Mouse (Mus musculus): ENCODE results near the gene Gm37240. TPM values are rescaled to one million over a fixed set of nuclear protein-coding genes. Genes with fewer than 3 reads are reported as not detected.

The Gm37240 gene
- polyA plus RNA-seq, 1 experiment: 0.91 TPM

- no peak for TF ChIP-seq CTCF (IDR thresholded peaks at IDR 0.05; ENCODE audit: low read depth, low read length)
- no peak for TF ChIP-seq POLR2A (IDR thresholded peaks at IDR 0.05; ENCODE audit: insufficient read depth, low read length)
- TF ChIP-seq EP300 (IDR thresholded peaks at IDR 0.05; ENCODE audit: insufficient read depth, low read depth, low read length): no peak
- no peaks in the 10 kb centered on the region for H3K27me3 ChIP-seq (ENCODE audit: control insufficient read depth, insufficient read depth, low read length, poor library complexity, severe bottlenecking)
- H3K36me3 ChIP-seq (ENCODE audit: control insufficient read depth, insufficient read depth, low read length, poor library complexity, severe bottlenecking): no peaks in the 10 kb centered on the region
- H3K4me1 ChIP-seq (ENCODE audit: control insufficient read depth, insufficient read depth, low read length): no peaks in the 10 kb centered on the region
- no peak overlapping the region for H3K27ac ChIP-seq (ENCODE audit: insufficient read depth, low read length)
- no peak overlapping the region for H3K4me3 ChIP-seq (ENCODE audit: low read depth, low read length)
- H3K9me3 ChIP-seq (replicated peaks; ENCODE audit: control insufficient read depth, insufficient read depth, low read length, poor library complexity, severe bottlenecking): no peaks in the 10 kb centered on the region
- H3K9ac ChIP-seq (ENCODE audit: low read depth, poor library complexity, severe bottlenecking): no peak overlapping the region
Measured at GRCm38 (mm10) chr3:84985121-84985625, 902.1 kb downstream of the Gm37240 start.

DNA sequence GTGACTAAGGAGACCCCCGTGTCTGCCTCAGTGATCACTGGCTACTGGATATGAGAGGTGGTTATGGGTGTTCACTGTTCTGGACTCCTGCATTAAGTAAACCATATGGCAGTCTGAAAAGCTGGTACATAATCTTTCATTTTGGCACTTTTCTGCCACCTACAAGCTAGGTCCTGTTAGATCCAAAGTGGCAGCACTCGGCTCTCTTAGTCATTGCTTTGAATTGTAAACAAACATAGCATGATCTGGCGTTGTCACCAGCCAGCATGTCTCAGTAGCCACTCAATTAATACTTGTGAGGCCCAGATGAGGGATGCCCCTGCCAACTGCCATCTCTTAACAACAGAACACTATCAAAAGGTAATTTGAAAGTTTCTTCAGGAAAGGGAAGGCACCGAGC is 904.6 kb downstream of the Gm37240 start:
- Histone ChIP-seq H3K36me3 (ENCODE audit: control insufficient read depth, insufficient read depth, low read length, poor library complexity, severe bottlenecking) (no peaks in the 10 kb centered on the region), H3K9me3 (replicated peaks; ENCODE audit: control insufficient read depth, insufficient read depth, low read length, poor library complexity, severe bottlenecking) (no peaks in the 10 kb centered on the region), H3K9ac (ENCODE audit: low read depth, poor library complexity, severe bottlenecking) (no peak overlapping the region), H3K4me1 (ENCODE audit: control insufficient read depth, insufficient read depth, low read length) (no peaks in the 10 kb centered on the region), H3K4me3 (ENCODE audit: low read depth, low read length) (no peak overlapping the region), H3K27me3 (ENCODE audit: control insufficient read depth, insufficient read depth, low read length, poor library complexity, severe bottlenecking) (no peaks in the 10 kb centered on the region), H3K27ac (ENCODE audit: insufficient read depth, low read length) (no peak overlapping the region)
- TF ChIP-seq EP300 (IDR thresholded peaks at IDR 0.05; ENCODE audit: insufficient read depth, low read depth, low read length): no peak
- no peak for TF ChIP-seq POLR2A (IDR thresholded peaks at IDR 0.05; ENCODE audit: insufficient read depth, low read length)
- TF ChIP-seq CTCF (IDR thresholded peaks at IDR 0.05; ENCODE audit: low read depth, low read length): no peak

DNA sequence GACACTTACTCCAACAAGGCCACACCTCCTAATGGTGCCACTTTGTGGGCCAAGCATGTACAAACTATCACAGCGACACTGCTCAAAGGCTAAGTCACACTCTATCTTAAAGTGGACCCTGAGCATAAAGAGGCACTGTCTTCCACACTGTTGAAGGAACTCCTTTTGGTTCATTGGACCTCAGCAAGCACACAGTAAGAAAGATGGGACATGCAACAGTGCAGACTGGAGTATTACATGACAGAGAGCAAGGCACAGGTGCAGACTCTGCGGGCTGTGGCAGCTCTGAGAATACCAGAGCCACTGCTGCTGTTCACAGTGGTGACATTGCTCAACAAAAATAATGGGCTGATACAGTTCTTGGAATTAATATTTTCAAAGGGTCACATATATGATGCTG is 907.2 kb downstream of the Gm37240 start:
- no peaks in the 10 kb centered on the region for H3K27me3 ChIP-seq (ENCODE audit: control insufficient read depth, insufficient read depth, low read length, poor library complexity, severe bottlenecking)
- TF ChIP-seq CTCF (IDR thresholded peaks at IDR 0.05; ENCODE audit: low read depth, low read length): no peak
- no peak for TF ChIP-seq EP300 (IDR thresholded peaks at IDR 0.05; ENCODE audit: insufficient read depth, low read depth, low read length)
- TF ChIP-seq POLR2A (IDR thresholded peaks at IDR 0.05; ENCODE audit: insufficient read depth, low read length): no peak

DNA sequence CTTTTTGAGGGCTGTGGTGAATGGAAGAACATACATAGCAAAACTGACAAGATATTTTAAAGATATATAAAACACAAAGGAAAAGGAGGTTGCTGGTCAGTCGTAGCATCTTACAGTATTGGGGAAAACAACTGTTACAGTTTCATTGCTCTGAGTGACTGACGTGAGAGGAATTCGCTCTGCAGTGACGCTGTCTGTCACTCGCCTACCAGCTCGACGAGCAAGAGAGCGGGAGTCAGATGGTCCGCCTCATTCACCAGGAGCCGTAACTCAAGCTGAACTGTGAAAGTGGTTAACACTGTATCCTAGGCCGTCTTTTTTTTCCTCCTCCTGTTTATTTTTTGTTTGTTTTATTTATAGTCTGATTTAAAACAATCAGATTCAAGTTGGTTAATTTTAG is 908.6 kb downstream of the Gm37240 start:
- no peaks in the 10 kb centered on the region for H3K9me3 ChIP-seq (replicated peaks; ENCODE audit: control insufficient read depth, insufficient read depth, low read length, poor library complexity, severe bottlenecking)
- no peak overlapping the region for H3K4me3 ChIP-seq (ENCODE audit: low read depth, low read length)
- no peak overlapping the region for H3K27ac ChIP-seq (ENCODE audit: insufficient read depth, low read length)
- H3K36me3 ChIP-seq (ENCODE audit: control insufficient read depth, insufficient read depth, low read length, poor library complexity, severe bottlenecking): peaks cover 3% of the 10 kb centered on the region; the same call in 1 of the 2 replicates
- no peak for TF ChIP-seq EP300 (IDR thresholded peaks at IDR 0.05; ENCODE audit: insufficient read depth, low read depth, low read length)
- no peak for TF ChIP-seq POLR2A (IDR thresholded peaks at IDR 0.05; ENCODE audit: insufficient read depth, low read length)
- TF ChIP-seq CTCF (IDR thresholded peaks at IDR 0.05; ENCODE audit: low read depth, low read length): no peak
- H3K9ac ChIP-seq (ENCODE audit: low read depth, poor library complexity, severe bottlenecking): no peak overlapping the region
- no peaks in the 10 kb centered on the region for H3K27me3 ChIP-seq (ENCODE audit: control insufficient read depth, insufficient read depth, low read length, poor library complexity, severe bottlenecking)
- peaks cover 1% of the 10 kb centered on the region for H3K4me1 ChIP-seq (ENCODE audit: control insufficient read depth, insufficient read depth, low read length)

More for the DNA sequence above, 907.2 kb downstream of the Gm37240 start:
- no peak overlapping the region for H3K27ac ChIP-seq (ENCODE audit: insufficient read depth, low read length)
- H3K9ac ChIP-seq (ENCODE audit: low read depth, poor library complexity, severe bottlenecking): no peak overlapping the region
- H3K4me3 ChIP-seq (ENCODE audit: low read depth, low read length): no peak overlapping the region
- H3K9me3 ChIP-seq (replicated peaks; ENCODE audit: control insufficient read depth, insufficient read depth, low read length, poor library complexity, severe bottlenecking): no peaks in the 10 kb centered on the region
- H3K36me3 ChIP-seq (ENCODE audit: control insufficient read depth, insufficient read depth, low read length, poor library complexity, severe bottlenecking): peaks cover 3% of the 10 kb centered on the region; the same call in 1 of the 2 replicates
- no peaks in the 10 kb centered on the region for H3K4me1 ChIP-seq (ENCODE audit: control insufficient read depth, insufficient read depth, low read length)

DNA sequence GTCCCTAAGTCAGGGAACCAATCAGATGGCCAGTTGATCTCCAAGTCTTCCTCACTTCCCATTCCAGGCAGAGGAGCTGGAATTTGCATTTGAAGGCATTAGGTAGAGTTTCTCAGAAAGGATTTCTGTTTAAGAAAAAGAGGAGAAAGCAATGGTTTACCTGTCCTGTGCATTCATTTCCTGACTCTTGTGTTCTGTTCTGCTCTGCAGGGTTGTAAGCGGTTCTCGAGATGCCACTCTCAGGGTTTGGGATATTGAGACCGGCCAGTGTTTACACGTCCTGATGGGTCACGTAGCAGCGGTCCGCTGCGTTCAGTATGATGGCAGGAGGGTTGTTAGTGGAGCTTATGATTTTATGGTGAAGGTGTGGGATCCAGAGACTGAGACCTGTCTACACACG is 913.1 kb downstream of the Gm37240 start:
- TF ChIP-seq CTCF (IDR thresholded peaks at IDR 0.05; ENCODE audit: low read depth, low read length): no peak
- TF ChIP-seq POLR2A (IDR thresholded peaks at IDR 0.05; ENCODE audit: insufficient read depth, low read length): no peak
- TF ChIP-seq EP300 (IDR thresholded peaks at IDR 0.05; ENCODE audit: insufficient read depth, low read depth, low read length): no peak
- Histone ChIP-seq H3K27ac (ENCODE audit: insufficient read depth, low read length) (no peak overlapping the region), H3K27me3 (ENCODE audit: control insufficient read depth, insufficient read depth, low read length, poor library complexity, severe bottlenecking) (no peaks in the 10 kb centered on the region), H3K9me3 (replicated peaks; ENCODE audit: control insufficient read depth, insufficient read depth, low read length, poor library complexity, severe bottlenecking) (no peaks in the 10 kb centered on the region), H3K4me3 (ENCODE audit: low read depth, low read length) (no peak overlapping the region), H3K36me3 (ENCODE audit: control insufficient read depth, insufficient read depth, low read length, poor library complexity, severe bottlenecking) (peaks cover 3% of the 10 kb centered on the region), H3K4me1 (ENCODE audit: control insufficient read depth, insufficient read depth, low read length) (peaks cover 1% of the 10 kb centered on the region), H3K9ac (ENCODE audit: low read depth, poor library complexity, severe bottlenecking) (no peak overlapping the region)

GRCm38 (mm10) chr3:84972881-84973280 is 914.4 kb downstream of the Gm37240 start:
- H3K4me1 ChIP-seq (ENCODE audit: control insufficient read depth, insufficient read depth, low read length): peaks cover 1% of the 10 kb centered on the region
- TF ChIP-seq POLR2A (IDR thresholded peaks at IDR 0.05; ENCODE audit: insufficient read depth, low read length): no peak
- TF ChIP-seq EP300 (IDR thresholded peaks at IDR 0.05; ENCODE audit: insufficient read depth, low read depth, low read length): no peak
- TF ChIP-seq CTCF (IDR thresholded peaks at IDR 0.05; ENCODE audit: low read depth, low read length): no peak
- no peak overlapping the region for H3K4me3 ChIP-seq (ENCODE audit: low read depth, low read length)
- H3K36me3 ChIP-seq (ENCODE audit: control insufficient read depth, insufficient read depth, low read length, poor library complexity, severe bottlenecking): peaks cover 4% of the 10 kb centered on the region
- H3K9me3 ChIP-seq (replicated peaks; ENCODE audit: control insufficient read depth, insufficient read depth, low read length, poor library complexity, severe bottlenecking): no peaks in the 10 kb centered on the region
- H3K27ac ChIP-seq (ENCODE audit: insufficient read depth, low read length): no peak overlapping the region
- no peaks in the 10 kb centered on the region for H3K27me3 ChIP-seq (ENCODE audit: control insufficient read depth, insufficient read depth, low read length, poor library complexity, severe bottlenecking)
- no peak overlapping the region for H3K9ac ChIP-seq (ENCODE audit: low read depth, poor library complexity, severe bottlenecking)

Data from ES-Bruce4 (cell line).